Mouse (Mus musculus): ENCODE data around the gene Ccdc85b.
"Not testable (repeated sequence)": the region's sequence is repeated elsewhere in the genome, so short reads cannot be mapped to it uniquely, and the experiment has no call there.

Ccdc85b gene

GRCm38 (mm10) chr19:5423561-5423960 lies 34.1 kb downstream of the Ccdc85b start:
- DNase-seq = no peak

GRCm38 (mm10) chr19:5422895-5423443 lies 34.7 kb downstream of the Ccdc85b start:
- no peak for DNase-seq

GRCm38 (mm10) chr19:5422267-5422666 lies 35.4 kb downstream of the Ccdc85b start:
- no peak for DNase-seq

- DNase-seq = no peak
These were observed 35.9 kb downstream of the Ccdc85b start for GRCm38 (mm10) chr19:5421784-5422183.

- no peak for DNase-seq
These were observed 37.1 kb downstream of the Ccdc85b start for GRCm38 (mm10) chr19:5420579-5420978.

- no peak for DNase-seq
These were observed 38.1 kb downstream of the Ccdc85b start for GRCm38 (mm10) chr19:5419630-5420029.

- no peak for DNase-seq
These were observed 38.8 kb downstream of the Ccdc85b start for GRCm38 (mm10) chr19:5418750-5419466.

GRCm38 (mm10) chr19:5414534-5414957 lies 43.1 kb downstream of the Ccdc85b start:
- no peak for DNase-seq

- no peak for DNase-seq
These were observed 43.9 kb downstream of the Ccdc85b start for GRCm38 (mm10) chr19:5413840-5414239.

GRCm38 (mm10) chr19:5411961-5412360 lies 45.7 kb downstream of the Ccdc85b start:
- DNase-seq = no peak

- no peak for DNase-seq
These were observed 47.1 kb downstream of the Ccdc85b start for GRCm38 (mm10) chr19:5410641-5411040.

GRCm38 (mm10) chr19:5409068-5409467 lies 48.6 kb downstream of the Ccdc85b start:
- no peak for DNase-seq

- DNase-seq = no peak
These were observed 49.4 kb downstream of the Ccdc85b start for GRCm38 (mm10) chr19:5408057-5409001.

GRCm38 (mm10) chr19:5407133-5407532 lies 50.6 kb downstream of the Ccdc85b start:
- peak; percentile 56 for DNase-seq

GRCm38 (mm10) chr19:5406531-5407126 lies 51.1 kb downstream of the Ccdc85b start:
- DNase-seq = not testable (repeated sequence)

- DNase-seq = no peak
These were observed 51.8 kb downstream of the Ccdc85b start for GRCm38 (mm10) chr19:5405924-5406323.
